In genomic region chr11:87448081-87448475, GRCm38 (mm10) we compare ENCODE assay signal across 8 mouse cellular contexts. TPM values are rescaled to one million over a fixed set of nuclear protein-coding genes. Genes with fewer than 3 reads are reported as not detected.
DNase-seq lines count a peak whose midpoint lies in the region; ATAC-seq lines count a peak whose summit lies in the region.
"Not testable (repeated sequence)": the region's sequence is repeated elsewhere in the genome, so short reads cannot be mapped to it uniquely, and the experiment has no call there.

No protein-coding gene starts in this region.

- H3K36me3 ChIP-seq in forebrain, embryonic 11.5 days (ENCODE audit: control insufficient read depth, insufficient read depth, low read length); heart, embryonic 15.5 days; liver, embryonic 12.5 days; splenic B cell, adult 2 months (ENCODE audit: control insufficient read depth, insufficient read depth, low read length, poor library complexity, severe bottlenecking): not testable (repeated sequence)

- peak overlapping the region; percentile 61 for H3K4me2 ChIP-seq in forebrain, embryonic 11.5 days (ENCODE audit: low read depth, low read length, severe bottlenecking)
- peak overlapping the region; percentile 70 for H3K4me2 ChIP-seq in heart, embryonic 15.5 days
- H3K4me2 ChIP-seq in liver, embryonic 12.5 days: peak overlapping the region; percentile 77

- peak overlapping the region; percentile 37; the same call in 1 of the 2 replicates for H3K9ac ChIP-seq in forebrain, embryonic 11.5 days (ENCODE audit: low read length)
- H3K9ac ChIP-seq in heart, embryonic 15.5 days: peak overlapping the region; percentile 57
- H3K9ac ChIP-seq in liver, embryonic 12.5 days: peak overlapping the region; percentile 69

- H3K27ac ChIP-seq in forebrain, embryonic 11.5 days (ENCODE audit: low read depth, low read length): not testable (repeated sequence)
- peak overlapping the region; percentile 64 for H3K27ac ChIP-seq in heart, embryonic 15.5 days
- peak overlapping the region; percentile 72 for H3K27ac ChIP-seq in liver, embryonic 12.5 days

- H3K4me1 ChIP-seq in forebrain, embryonic 11.5 days (replicated peaks; ENCODE audit: control insufficient read depth, insufficient read depth, low read length): not testable (repeated sequence)
- peaks cover 21% of the 10 kb centered on the region for H3K4me1 ChIP-seq in heart, embryonic 15.5 days (replicated peaks)
- peaks cover 35% of the 10 kb centered on the region for H3K4me1 ChIP-seq in liver, embryonic 12.5 days

- 1% methylated on average over 29 of the region's 34 CpGs for WGBS in forebrain, embryonic 11.5 days
- whole genome bisulfite sequencing in heart, embryonic 15.5 days: under 1% methylated on average over 33 of the region's 34 CpGs
- under 1% methylated on average over 32 of the region's 34 CpGs for WGBS in liver, embryonic 12.5 days (ENCODE audit: insufficient replicate concordance)

- H3K4me3 ChIP-seq in forebrain, embryonic 11.5 days (ENCODE audit: low read depth, low read length): peak overlapping the region; percentile 24
- H3K4me3 ChIP-seq in heart, embryonic 15.5 days: peak overlapping the region; percentile 49
- peak overlapping the region; percentile 47 for H3K4me3 ChIP-seq in liver, embryonic 12.5 days

- DNase-seq in c-Kit-positive CD71-positive TER-119-negative erythroid progenitor cells, embryonic 14.5 days (ENCODE audit: low read depth): peak; percentile 59
- peak; percentile 75 for DNase-seq in forebrain, embryonic 11.5 days (ENCODE audit: low spot score)
- DNase-seq in kidney, postnatal 14 days: peak; percentile 96
- peak; percentile 74 for DNase-seq in naive thymus-derived CD4-positive, alpha-beta T cell, adult 2 months (ENCODE audit: low read depth)
- DNase-seq in splenic B cell, adult 2 months (ENCODE audit: low read depth, low spot score): peak; percentile 89

- not testable (repeated sequence) for H3K9me3 ChIP-seq in forebrain, embryonic 11.5 days (ENCODE audit: control insufficient read depth, low read length); heart, embryonic 15.5 days (replicated peaks); liver, embryonic 12.5 days (replicated peaks)

- ATAC-seq in CD4-positive, CD25-positive, alpha-beta regulatory T cell, adult 4 months: peak; percentile 75
- ATAC-seq in forebrain, embryonic 11.5 days (replicated peaks; ENCODE audit: low FRiP score): peak; percentile 94
- ATAC-seq in heart, embryonic 15.5 days (replicated peaks; ENCODE audit: insufficient number of reproducible peaks, insufficient read depth, low FRiP score, low read depth): peak; percentile 97
- ATAC-seq in liver, embryonic 12.5 days: peak; percentile 86

- H3K27me3 ChIP-seq in forebrain, embryonic 11.5 days (ENCODE audit: control insufficient read depth, insufficient read depth, low read length); heart, embryonic 15.5 days; liver, embryonic 12.5 days (replicated peaks); splenic B cell, adult 2 months (ENCODE audit: control insufficient read depth, insufficient read depth, low read length, poor library complexity, severe bottlenecking): not testable (repeated sequence)

RNA-seq across cellular contexts. Expression of gene Tex14, which starts 43.2 kb away (rescaled TPM):
- 1 to 10 TPM in 1 of 2 experiments, under 1 TPM in 1; 0.28 to 1.1 TPM for polyA plus RNA-seq in CD4-positive, CD25-positive, alpha-beta regulatory T cell, adult 4 months (2017; shearing (Covaris generic))
- 0.33 and 0.61 TPM in 2 replicates for polyA plus RNA-seq in forebrain, embryonic 11.5 days (2014; fragmentation: Nextera tagmentation; extraction: Ambion mirVana)
- polyA plus RNA-seq in heart, embryonic 15.5 days (2015; fragmentation: Nextera tagmentation; extraction: Ambion mirVana): 0.24 and 0.27 TPM in 2 replicates
- not detected in 2 replicates for polyA plus RNA-seq in liver, embryonic 12.5 days (2016; fragmentation: Nextera tagmentation; extraction: Ambion mirVana)

RNA-seq across cellular contexts. Expression of gene Rad51c, which starts 43.3 kb away (rescaled TPM):
- polyA plus RNA-seq in CD4-positive, CD25-positive, alpha-beta regulatory T cell, adult 4 months (2017; shearing (Covaris generic)): 1 to 10 TPM; 1.2 to 1.7 TPM
- 12.8 and 14.6 TPM in 2 replicates for polyA plus RNA-seq in forebrain, embryonic 11.5 days (2014; fragmentation: Nextera tagmentation; extraction: Ambion mirVana)
- polyA plus RNA-seq in heart, embryonic 15.5 days (2015; fragmentation: Nextera tagmentation; extraction: Ambion mirVana): 8.5 and 9.5 TPM in 2 replicates
- 5.0 and 5.9 TPM in 2 replicates for polyA plus RNA-seq in liver, embryonic 12.5 days (2016; fragmentation: Nextera tagmentation; extraction: Ambion mirVana)
